Mouse (Mus musculus) layer of hippocampus, adult 9-10 months (tissue): Measurements from ENCODE around the gene Chrnb2.

Experiments used
- DNase-seq: peaks from one replicate; pipeline ENCODE4 v3.0.0; 2022; ENCODE audit warnings: low spot score

Chrnb2 gene

DNA sequence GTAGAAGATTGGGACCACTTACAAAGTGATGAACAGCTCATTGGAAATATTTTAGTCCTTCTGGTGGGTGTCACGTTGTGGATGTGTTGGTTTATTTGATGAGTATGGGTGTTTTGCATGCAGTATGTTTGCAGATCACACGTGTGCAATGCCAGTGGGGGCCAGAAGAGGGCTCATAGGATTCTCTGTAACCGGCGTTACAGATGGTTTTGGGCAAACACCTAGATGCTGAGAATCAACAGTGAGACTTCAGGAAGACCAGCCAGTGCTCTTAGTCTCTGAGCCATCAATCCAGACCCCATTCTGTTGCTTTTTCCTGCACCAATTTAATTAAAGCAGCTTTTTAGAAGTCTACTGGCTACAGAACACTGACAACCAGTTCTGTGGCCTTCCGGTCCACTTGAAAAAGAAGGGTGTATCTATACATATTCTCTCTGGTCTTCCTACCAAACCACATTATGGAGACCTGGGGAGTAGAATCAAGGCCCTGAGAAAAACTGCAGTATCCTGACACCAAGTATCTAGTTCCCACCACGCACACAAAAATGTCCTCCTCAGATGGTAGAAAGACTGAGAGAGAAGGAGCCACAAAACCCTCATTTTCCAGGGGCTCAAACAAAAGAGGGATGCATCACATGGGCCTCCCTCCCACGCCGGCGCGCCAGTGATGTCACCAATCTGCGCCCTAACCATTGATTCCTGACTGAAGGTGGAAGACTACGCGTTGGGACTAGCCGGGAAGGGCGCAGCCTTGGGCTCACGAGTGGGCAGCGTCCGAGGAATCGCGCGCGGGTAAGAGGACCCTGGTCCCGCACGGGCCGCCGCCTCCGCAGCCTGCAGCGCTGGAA, 49.8 kb downstream of the Chrnb2 start, which contains the start of gene Adar:
Adar (plus strand) TSS at position 664 of the 848 bp plus-strand sequence.
- DNase-seq, result peak; percentile 92

DNA sequence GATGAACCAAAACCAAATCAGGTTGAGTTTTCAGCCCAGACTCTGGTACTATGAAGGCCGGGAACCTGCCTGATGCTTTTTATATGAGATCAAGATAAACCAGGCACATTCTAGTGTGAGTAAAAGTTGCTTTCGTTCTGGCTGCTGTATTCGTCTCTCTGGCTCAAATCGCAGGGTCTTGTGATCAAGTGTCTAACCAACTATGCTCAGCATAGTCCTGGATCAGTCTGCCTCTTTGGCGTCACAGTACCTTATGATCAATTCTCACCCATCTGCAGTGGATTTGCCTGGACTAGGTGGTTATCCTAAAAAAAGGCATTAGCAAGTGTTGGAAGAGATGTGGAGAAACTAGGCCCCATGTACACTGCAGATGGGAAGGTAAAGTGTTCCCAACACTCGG, 60.4 kb downstream of the Chrnb2 start:
- no peak for DNase-seq

DNA sequence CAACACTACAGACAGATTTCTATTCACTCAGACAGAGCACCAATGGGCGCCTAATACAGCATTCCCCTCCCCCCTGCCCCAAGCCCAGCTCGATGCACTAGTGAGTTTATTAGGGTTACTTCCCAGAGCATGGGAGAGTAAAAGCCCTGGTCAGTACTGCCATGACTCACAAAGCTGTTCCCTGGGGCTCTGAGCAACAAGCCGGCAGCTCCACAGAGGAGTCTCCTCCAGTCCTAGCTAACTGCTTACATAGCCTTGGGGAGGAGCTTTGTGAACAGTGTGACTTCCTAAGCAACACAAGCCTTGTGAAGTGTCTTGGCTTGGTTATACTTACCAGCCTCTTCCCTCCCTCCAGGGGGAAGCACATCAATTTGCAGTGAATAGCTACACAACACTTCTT, 60.8 kb downstream of the Chrnb2 start:
- DNase-seq, result no peak

DNA sequence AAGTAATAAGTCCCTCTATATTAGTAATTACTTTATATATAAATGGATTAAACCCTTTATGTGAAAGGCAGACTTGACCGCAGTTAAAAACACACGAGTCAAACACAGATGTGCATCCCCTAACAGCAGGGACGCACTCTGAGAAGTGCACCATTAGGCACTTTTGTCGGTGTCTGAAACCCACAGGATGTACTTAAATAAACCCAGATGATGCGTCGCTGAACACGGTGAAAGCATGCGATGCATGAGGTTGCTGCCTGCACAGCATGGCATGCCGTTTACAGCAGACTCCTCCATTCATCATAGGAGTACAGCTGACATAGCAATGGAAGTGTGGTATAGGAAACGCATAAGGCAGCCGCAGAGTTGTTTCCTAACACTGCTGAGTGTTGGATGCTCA, 64.0 kb downstream of the Chrnb2 start:
- no peak for DNase-seq

DNA sequence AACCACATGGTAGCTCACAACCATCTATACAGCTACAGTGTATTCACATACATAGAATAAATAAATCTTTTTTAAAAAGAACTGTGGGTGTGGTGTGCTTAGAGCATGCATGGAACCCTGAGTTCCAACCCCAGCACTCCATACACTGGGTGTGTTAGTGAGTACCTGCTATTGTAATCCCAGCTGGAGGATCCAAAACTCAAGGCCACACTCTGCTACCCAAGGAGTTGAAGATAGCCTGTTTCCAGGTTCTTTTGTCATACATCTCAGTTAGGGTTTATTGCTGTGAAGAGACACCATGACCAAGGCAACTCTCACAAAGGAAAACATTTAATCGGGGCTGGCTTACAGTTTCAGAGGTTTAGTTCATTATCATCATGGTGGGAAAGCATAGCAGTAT, 65.5 kb downstream of the Chrnb2 start:
- DNase-seq, result no peak
